Mouse (Mus musculus) CH12.LX (cell line): ENCODE data around the gene Acot7. TPM values are rescaled to one million over a fixed set of nuclear protein-coding genes. Genes with fewer than 3 reads are reported as not detected.

ENCODE experiments used
- DNase-seq: peaks from one replicate; pipeline ENCODE4 v3.0.0-alpha.2; 2013; ENCODE audit errors: extremely low read depth
- H3K27ac ChIP-seq: 2 replicates; pipeline ENCODE4 v1.5.1; 2012; ENCODE audit warnings: low read depth, mild to moderate bottlenecking, control low read depth, moderate library complexity; ENCODE audit not compliant: insufficient read depth
- H3K27me3 ChIP-seq: replicated peaks from 2 replicates; pipeline ENCODE3; 2012; ENCODE audit warnings: inconsistent platforms
- H3K36me3 ChIP-seq, 2 experiments: replicated peaks in 1 of 2; 2 replicates each; pipeline versions ENCODE3 to v1.6.1; 2012; ENCODE audit warnings: inconsistent platforms in 1 of 2, low read length in 1 of 2, mild to moderate bottlenecking in 1 of 2, mixed read lengths in 1 of 2, moderate library complexity in 1 of 2; ENCODE audit not compliant: control insufficient read depth in 1 of 2, insufficient read depth in 1 of 2
- H3K4me1 ChIP-seq, 2 experiments: 2 replicates each; pipeline ENCODE4 v1.6.1; 2012; ENCODE audit warnings: inconsistent platforms in 1 of 2, moderate library complexity in 1 of 2; ENCODE audit not compliant: insufficient read depth in 2 of 2, control insufficient read depth in 1 of 2
- H3K4me2 ChIP-seq: 2 replicates; pipeline ENCODE4 v1.6.1; 2012; ENCODE audit warnings: low read depth, mild to moderate bottlenecking, control low read depth; ENCODE audit not compliant: poor library complexity, insufficient read depth, severe bottlenecking
- H3K4me3 ChIP-seq, 3 experiments: fragments of 150-350 bp in 1 of 3; sonication (generic) in 1 of 3; replicated peaks in 1 of 3; 2 replicates each; pipeline versions ENCODE3 to v1.5.1; 2011 to 2012; ENCODE audit warnings: low read depth in 2 of 3, low read length in 2 of 3, mild to moderate bottlenecking in 2 of 3, moderate library complexity in 2 of 3, control low read depth in 1 of 3, improper control_type of control experiment in 1 of 3, inconsistent platforms in 1 of 3, mixed read lengths in 1 of 3; ENCODE audit not compliant: poor library complexity in 1 of 3
- H3K79me2 ChIP-seq: replicated peaks from 2 replicates; pipeline ENCODE4 v1.6.1; 2012; ENCODE audit warnings: mild to moderate bottlenecking, moderate library complexity; ENCODE audit not compliant: control insufficient read depth, poor library complexity, insufficient read depth, severe bottlenecking; ENCODE audit errors: extremely low read depth
- H3K9ac ChIP-seq: 2 replicates; pipeline ENCODE4 v1.6.1; 2012; ENCODE audit warnings: low read depth, mild to moderate bottlenecking, control low read depth, moderate library complexity; ENCODE audit not compliant: insufficient read depth
- H3K9me3 ChIP-seq: replicated peaks from 2 replicates; pipeline ENCODE3; 2012; ENCODE audit warnings: low read length, inconsistent platforms, mixed read lengths
- BHLHE40 ChIP-seq: IDR thresholded peaks from 2 replicates; pipeline ENCODE4 v1.6.1; 2011; ENCODE audit warnings: mild to moderate bottlenecking, low read depth, low read length, improper control_type of control experiment
- CHD1 ChIP-seq: IDR thresholded peaks from 2 replicates; pipeline ENCODE4 v1.6.1; 2012; ENCODE audit warnings: low read depth, low read length, improper control_type of control experiment, inconsistent platforms
- CHD2 ChIP-seq: IDR thresholded peaks from 2 replicates; pipeline ENCODE4 v1.6.1; 2011; ENCODE audit warnings: low read length, improper control_type of control experiment
- CTCF ChIP-seq, 2 experiments: IDR thresholded peaks in 1 of 2; conservative IDR thresholded peaks in 1 of 2; 2 replicates each; pipeline ENCODE4 v1.5.1; 2011 to 2012; ENCODE audit warnings: low read depth in 2 of 2, low read length in 2 of 2, improper control_type of control experiment in 1 of 2, inconsistent platforms in 1 of 2, mild to moderate bottlenecking in 1 of 2, moderate library complexity in 1 of 2
- ELF1 ChIP-seq: IDR thresholded peaks from 2 replicates; pipeline ENCODE4 v1.6.1; 2014; ENCODE audit warnings: low read depth, mild to moderate bottlenecking, inconsistent platforms, low read length, improper control_type of control experiment
- EP300 ChIP-seq: IDR thresholded peaks from 2 replicates; pipeline ENCODE4 v1.6.1; 2011; ENCODE audit warnings: low read length, improper control_type of control experiment
- IRF4 ChIP-seq: IDR thresholded peaks from 2 replicates; pipeline ENCODE4 v1.6.1; 2014; ENCODE audit warnings: low read depth, mild to moderate bottlenecking, inconsistent platforms, low read length, improper control_type of control experiment
- JUN ChIP-seq: IDR thresholded peaks from 2 replicates; pipeline ENCODE4 v1.6.1; 2011; ENCODE audit warnings: low read depth, mild to moderate bottlenecking, low read length, improper control_type of control experiment, moderate library complexity; ENCODE audit not compliant: insufficient read depth
- JUND ChIP-seq: conservative IDR thresholded peaks from 2 replicates; pipeline ENCODE4 v1.6.1; 2011; ENCODE audit warnings: low read depth, low read length, improper control_type of control experiment
- MAX ChIP-seq: IDR thresholded peaks from 2 replicates; pipeline ENCODE4 v1.6.1; 2011; ENCODE audit warnings: low read length, improper control_type of control experiment
- MAZ ChIP-seq: IDR thresholded peaks from 2 replicates; pipeline ENCODE4 v1.6.1; 2012; ENCODE audit warnings: low read depth, mild to moderate bottlenecking, inconsistent platforms, low read length, improper control_type of control experiment, moderate library complexity
- MEF2A ChIP-seq: IDR thresholded peaks from 2 replicates; pipeline ENCODE4 v1.6.1; 2014; ENCODE audit warnings: low read depth, mild to moderate bottlenecking, inconsistent platforms, low read length, improper control_type of control experiment, borderline replicate concordance
- MXI1 ChIP-seq: IDR thresholded peaks from 2 replicates; pipeline ENCODE4 v1.6.1; 2011; ENCODE audit warnings: mild to moderate bottlenecking, low read depth, low read length, improper control_type of control experiment
- PAX5 ChIP-seq: IDR thresholded peaks from 2 replicates; pipeline ENCODE4 v1.6.1; 2012; ENCODE audit warnings: low read length, inconsistent platforms, mixed read lengths
- POLR2A ChIP-seq: IDR thresholded peaks from 2 replicates; pipeline ENCODE4 v1.6.1; 2011; ENCODE audit warnings: low read depth, mild to moderate bottlenecking, improper control_type of control experiment, low read length
- SIN3A ChIP-seq: IDR thresholded peaks from 2 replicates; pipeline ENCODE4 v1.6.1; 2012; ENCODE audit warnings: low read length, improper control_type of control experiment, inconsistent platforms
- SMC3 ChIP-seq: IDR thresholded peaks from 2 replicates; pipeline ENCODE4 v1.6.1; 2011; ENCODE audit warnings: low read depth, low read length, improper control_type of control experiment
- TCF12 ChIP-seq: IDR thresholded peaks from 2 replicates; pipeline ENCODE4 v1.6.1; 2014; ENCODE audit warnings: low read depth, mild to moderate bottlenecking, inconsistent platforms, low read length, improper control_type of control experiment
- dilution Hi-C: fragments of 300-500 bp; cut with MboI; formaldehyde crosslinking; loops from 2 replicates; pipeline ENCODE4 v1.14.3; 2020; ENCODE audit warnings: low sequenced_read_pairs; ENCODE audit not compliant: extremely low pct_unique_long_range_greater_than_20kb, extremely low pct_ligation_motif_present
- in situ Hi-C: fragments of 300-500 bp; cut with MboI; formaldehyde crosslinking; loops from 3 replicates; pipeline ENCODE4 v1.14.3; 2019; ENCODE audit warnings: low sequenced_read_pairs, low pct_ligation_motif_present, low pct_unique_long_range_greater_than_20kb, mixed read lengths
- polyA plus RNA-seq: library from polyadenylated mRNA; unstranded; fragments of >175 nt; gene quantifications from 2 replicates; pipeline ENCODE4 v1.2.1, GENCODE M21; 2012; ENCODE audit warnings: low read depth; ENCODE audit not compliant: insufficient read length
- total RNA-seq, 2 experiments: library from RNA; depleted of rRNA; stranded (reverse); fragments of 300-350 nt in 1 of 2; fragments of >200 nt in 1 of 2; gene quantifications; 2 replicates each; pipeline ENCODE4 v1.2.3; 2012 to 2014

The Acot7 gene
- total and polyA plus RNA-seq, 3 experiments = 29.0 to 71.1 (median 61.6) TPM

- H3K36me3 ChIP-seq = peaks cover 9 to 64% of the 10 kb centered on the region in 2 experiments
- H3K9ac ChIP-seq = no peak overlapping the region
These were observed 69.3 kb downstream of the Acot7 start for GRCm38 (mm10) chr4:152247195-152247594.

GRCm38 (mm10) chr4:152250615-152251014, 72.7 kb downstream of the Acot7 start:
- no peak for TF ChIP-seq POLR2A
- TF ChIP-seq CHD2 = no peak
- TF ChIP-seq ELF1 = no peak
- peak; percentile 79 for TF ChIP-seq MXI1
- 0 out of 2 replicates have a peak, but pooled peaks have one; percentile 25 for TF ChIP-seq JUN
- TF ChIP-seq SMC3 = 0 out of 2 replicates have a peak, but pooled peaks have one; percentile 21
- TF ChIP-seq TCF12 = peak; percentile 85
- no peak for TF ChIP-seq MEF2A
- TF ChIP-seq IRF4 = peak; percentile 38; the same call in 1 of the 2 replicates
- peak; percentile 91 for TF ChIP-seq BHLHE40
- TF ChIP-seq MAZ = no peak
- TF ChIP-seq CHD1 = no peak
- peak; percentile 69 for TF ChIP-seq MAX
- peak; percentile 28; the same call in 1 of the 2 replicates for TF ChIP-seq JUND
- TF ChIP-seq EP300 = peak; percentile 65
- peak in 1 of 2 experiments; percentile 47; a peak in 1 of 4 replicates for TF ChIP-seq CTCF (conservative IDR thresholded peaks at IDR 0.05 in 1 of 2, IDR thresholded peaks at IDR 0.05 in 1 of 2; ENCODE audit: low read depth in 2 of 2, low read length in 2 of 2)
- TF ChIP-seq PAX5 = no peak
- TF ChIP-seq SIN3A = peak; percentile 58
- TF ChIP-seq, all 38 proteins: peak for 11

More at GRCm38 (mm10) chr4:152247195-152247594, 69.3 kb downstream of the Acot7 start:
- Histone ChIP-seq H3K4me3 (no peak overlapping the region), H3K4me2 (no peak overlapping the region), H3K27ac (no peak overlapping the region), H3K27me3 (no peaks in the 10 kb centered on the region), H3K4me1 (peaks cover 10 to 70% of the 10 kb centered on the region in 2 experiments)
- in situ Hi-C loops = no loop called here
- dilution Hi-C loops = no loop called here
- TF ChIP-seq EP300 (no peak), POLR2A (no peak), MEF2A (no peak)
- TF ChIP-seq, all 38 proteins: peak for 0
- no peaks in the 10 kb centered on the region for H3K79me2 ChIP-seq
- no peak for DNase-seq
- H3K9me3 ChIP-seq = no peaks in the 10 kb centered on the region

More at GRCm38 (mm10) chr4:152250615-152251014, 72.7 kb downstream of the Acot7 start:
- in situ Hi-C loops = no loop called here
- H3K4me1 ChIP-seq = peaks cover 8 to 64% of the 10 kb centered on the region in 2 experiments
- peaks cover 9 to 61% of the 10 kb centered on the region in 2 experiments for H3K36me3 ChIP-seq
- no peaks in the 10 kb centered on the region for H3K79me2 ChIP-seq
- dilution Hi-C loops = no loop called here
- DNase-seq = no peak
- H3K9ac ChIP-seq = no peak overlapping the region
- H3K9me3 ChIP-seq = no peaks in the 10 kb centered on the region
- H3K4me3 ChIP-seq = no peak overlapping the region
- H3K27me3 ChIP-seq = no peaks in the 10 kb centered on the region
- no peak overlapping the region for H3K27ac ChIP-seq
- H3K4me2 ChIP-seq = 0 out of 2 replicates have a peak overlapping the region, but pooled peaks have one; percentile 35
